Mouse (Mus musculus): Measurements from ENCODE around the gene Ltf. TPM values are rescaled to one million over a fixed set of nuclear protein-coding genes. Genes with fewer than 3 reads are reported as not detected.
A peak's percentile ranks its signal among the peaks of the same experiment; 100 is the strongest.

Gene Ltf
- total and polyA plus RNA-seq, 3 experiments = 0.11 TPM; not detected in 2

DNA sequence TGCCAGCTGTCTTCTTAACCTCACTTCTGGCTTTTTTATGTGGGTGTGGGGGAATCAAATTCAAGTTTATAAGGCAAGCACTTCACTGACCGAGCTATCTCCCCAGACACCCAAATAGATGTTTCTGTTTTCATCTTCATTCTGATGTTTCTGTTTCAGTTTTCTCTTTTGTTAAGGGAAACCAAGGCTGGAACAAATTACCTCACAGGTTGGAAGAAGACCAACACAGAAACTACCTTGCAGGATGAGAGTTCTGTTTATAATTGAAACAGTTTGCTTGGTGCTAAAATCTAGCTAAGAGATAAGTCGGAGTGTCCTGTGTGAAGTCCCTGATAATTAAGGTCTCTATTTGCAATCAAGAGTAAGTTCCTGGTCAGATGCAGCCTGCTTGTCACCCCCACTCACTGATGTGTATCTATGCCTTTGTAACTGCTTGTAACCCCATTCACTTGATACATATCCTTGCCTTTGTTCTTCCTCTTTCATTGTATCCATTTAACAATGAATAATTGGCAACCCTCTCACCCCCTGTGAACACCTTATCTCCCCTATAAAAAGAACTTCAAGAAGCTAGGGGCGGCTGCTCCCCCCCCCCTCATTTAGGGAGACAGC is 68.0 kb downstream of the Ltf start (continued):
- peak; percentile 72 to 77 for TF ChIP-seq EP300 (IDR thresholded peaks at IDR 0.05; ENCODE audit: low read depth in 1 of 2, low read length in 2 of 2)
- no peak for TF ChIP-seq BHLHE40 (IDR thresholded peaks at IDR 0.05; ENCODE audit: borderline replicate concordance, low read depth, low read length)

DNA sequence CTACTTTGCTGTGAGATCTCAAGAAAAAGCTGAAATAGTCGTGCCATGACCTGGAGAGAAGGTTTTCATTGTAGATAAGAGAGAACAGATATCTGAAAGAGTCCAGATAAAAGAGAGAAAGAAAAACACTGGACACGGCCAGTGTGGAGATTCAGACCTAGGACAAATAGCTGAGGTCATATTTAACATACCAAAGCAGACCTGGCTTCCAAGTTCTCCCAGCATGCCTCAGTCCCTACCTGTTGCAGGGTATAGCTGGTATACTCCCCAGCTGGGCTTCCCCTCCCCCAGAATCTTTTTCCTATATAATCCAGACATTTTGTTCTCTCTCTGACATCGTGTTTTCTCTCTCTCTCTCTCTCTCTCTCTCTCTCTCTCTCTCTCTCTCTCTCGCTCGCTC is 68.9 kb downstream of the Ltf start:
- peaks cover 7 to 39% of the 10 kb centered on the region in 2 experiments for H3K4me1 ChIP-seq (ENCODE audit: control insufficient read depth in 1 of 2, insufficient read depth in 2 of 2, low read length in 2 of 2)
- H3K36me3 ChIP-seq (ENCODE audit: control insufficient read depth in 1 of 2, insufficient read depth in 2 of 2, low read length in 2 of 2) = peaks cover 0 to 19% of the 10 kb centered on the region in 2 experiments; a peak in 2 of 4 replicates
- H3K27me3 ChIP-seq (ENCODE audit: control insufficient read depth in 1 of 2, insufficient read depth in 2 of 2, low read length in 2 of 2) = no peaks in the 10 kb centered on the region
- H3K4me3 ChIP-seq (ENCODE audit: control insufficient read depth in 1 of 2, insufficient read depth in 1 of 2, low read depth in 2 of 2, low read length in 2 of 2) = no peak overlapping the region
- H3K79me2 ChIP-seq (ENCODE audit: control insufficient read depth, insufficient read depth, low read length, poor library complexity) = no peaks in the 10 kb centered on the region
- H3K9ac ChIP-seq (ENCODE audit: control insufficient read depth, low read depth, low read length, poor library complexity, severe bottlenecking) = no peak overlapping the region
- DNase-seq (ENCODE audit: low read depth, low spot score) = no peak
- H3K27ac ChIP-seq (ENCODE audit: control insufficient read depth, low read depth, low read length) = no peak overlapping the region
- TF ChIP-seq EP300 (IDR thresholded peaks at IDR 0.05; ENCODE audit: low read depth in 1 of 2, low read length in 2 of 2) (0 out of 4 replicates have a peak, but pooled peaks of 1 of the 2 experiments have one; percentile 8), GATA1 (IDR thresholded peaks at IDR 0.05; ENCODE audit: low read depth, low read length) (peak; percentile 43; the same call in 1 of the 2 replicates), CHD2 (IDR thresholded peaks at IDR 0.05; ENCODE audit: low read length) (no peak), MXI1 (IDR thresholded peaks at IDR 0.05; ENCODE audit: low read depth, low read length) (no peak)
- H3K9me3 ChIP-seq (replicated peaks; ENCODE audit: insufficient read depth, low read length) = no peaks in the 10 kb centered on the region

DNA sequence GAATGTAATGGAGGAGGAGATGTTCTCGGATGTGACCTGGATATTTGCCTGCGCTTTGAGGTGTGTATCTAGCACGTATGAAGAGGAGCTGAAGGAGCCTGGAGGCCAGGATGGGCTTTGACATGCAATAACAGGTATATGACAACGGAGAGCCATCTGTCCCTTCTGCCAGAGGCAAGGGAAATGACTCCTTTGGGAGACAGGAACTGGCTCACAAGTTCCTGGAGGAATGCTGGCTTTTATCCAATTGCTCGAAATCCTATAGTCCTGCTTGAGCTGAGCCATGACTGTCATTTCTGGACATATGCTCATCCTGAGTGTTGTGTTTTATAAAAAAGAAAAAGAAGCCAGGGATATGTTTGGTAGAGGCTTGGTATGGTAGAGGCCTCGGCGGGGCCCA is 69.8 kb downstream of the Ltf start:
- DNase-seq (ENCODE audit: low read depth, low spot score) = no peak
- Histone ChIP-seq H3K4me3 (ENCODE audit: control insufficient read depth in 1 of 2, insufficient read depth in 1 of 2, low read depth in 2 of 2, low read length in 2 of 2) (no peak overlapping the region), H3K27ac (ENCODE audit: control insufficient read depth, low read depth, low read length) (no peak overlapping the region), H3K36me3 (ENCODE audit: control insufficient read depth in 1 of 2, insufficient read depth in 2 of 2, low read length in 2 of 2) (peaks cover 0 to 19% of the 10 kb centered on the region in 2 experiments; a peak in 2 of 4 replicates), H3K79me2 (ENCODE audit: control insufficient read depth, insufficient read depth, low read length, poor library complexity) (no peaks in the 10 kb centered on the region), H3K9ac (ENCODE audit: control insufficient read depth, low read depth, low read length, poor library complexity, severe bottlenecking) (no peak overlapping the region), H3K27me3 (ENCODE audit: control insufficient read depth in 1 of 2, insufficient read depth in 2 of 2, low read length in 2 of 2) (no peaks in the 10 kb centered on the region), H3K4me1 (ENCODE audit: control insufficient read depth in 1 of 2, insufficient read depth in 2 of 2, low read length in 2 of 2) (peaks cover 7 to 39% of the 10 kb centered on the region in 2 experiments), H3K9me3 (replicated peaks; ENCODE audit: insufficient read depth, low read length) (no peaks in the 10 kb centered on the region)
- TF ChIP-seq ZMIZ1 (IDR thresholded peaks at IDR 0.05; ENCODE audit: low read depth, low read length) (no peak), NRF1 (IDR thresholded peaks at IDR 0.05; ENCODE audit: insufficient read depth, low read depth, low read length, poor library complexity, severe bottlenecking) (no peak), RCOR1 (IDR thresholded peaks at IDR 0.05; ENCODE audit: low read depth, low read length) (no peak)

Other genes with a start within 250 kb of the Ltf start
- not detected in 2 replicates for gene Prss42, start 221.1 kb upstream of the Ltf start, total RNA-seq (2012; rRNA removed)
- gene Prss42, start 221.1 kb upstream of the Ltf start, polyA plus RNA-seq (2012; ENCODE audit: insufficient read depth in 1 of 2, insufficient read length in 2 of 2, low read depth in 1 of 2, low replicate concordance in 2 of 2, missing spikeins in 1 of 2) = not detected
- gene Prss44, start 205.3 kb upstream of the Ltf start, total RNA-seq (2012; rRNA removed) = not detected in 2 replicates
- gene Prss44, start 205.3 kb upstream of the Ltf start, polyA plus RNA-seq (2012; ENCODE audit: insufficient read depth in 1 of 2, insufficient read length in 2 of 2, low read depth in 1 of 2, low replicate concordance in 2 of 2, missing spikeins in 1 of 2) = not detected
- gene Prss43, start 192.6 kb upstream of the Ltf start, total RNA-seq (2012; rRNA removed) = not detected in 2 replicates
- not detected for gene Prss43, start 192.6 kb upstream of the Ltf start, polyA plus RNA-seq (2012; ENCODE audit: insufficient read depth in 1 of 2, insufficient read length in 2 of 2, low read depth in 1 of 2, low replicate concordance in 2 of 2, missing spikeins in 1 of 2)
- gene Prss45, start 184.7 kb upstream of the Ltf start, total RNA-seq (2012; rRNA removed) = not detected in 2 replicates
- gene Prss45, start 184.7 kb upstream of the Ltf start, polyA plus RNA-seq (2012; ENCODE audit: insufficient read depth in 1 of 2, insufficient read length in 2 of 2, low read depth in 1 of 2, low replicate concordance in 2 of 2, missing spikeins in 1 of 2) = not detected
- not detected in 2 replicates for gene Prss46, start 174.8 kb upstream of the Ltf start, total RNA-seq (2012; rRNA removed)
- not detected for gene Prss46, start 174.8 kb upstream of the Ltf start, polyA plus RNA-seq (2012; ENCODE audit: insufficient read depth in 1 of 2, insufficient read length in 2 of 2, low read depth in 1 of 2, low replicate concordance in 2 of 2, missing spikeins in 1 of 2)
- gene Prss50, start 161.3 kb upstream of the Ltf start, total RNA-seq (2012; rRNA removed) = not detected in 2 replicates
- not detected for gene Prss50, start 161.3 kb upstream of the Ltf start, polyA plus RNA-seq (2012; ENCODE audit: insufficient read depth in 1 of 2, insufficient read length in 2 of 2, low read depth in 1 of 2, low replicate concordance in 2 of 2, missing spikeins in 1 of 2)
- not detected in 2 replicates for gene Als2cl, start 139.4 kb upstream of the Ltf start, total RNA-seq (2012; rRNA removed)
- under 1 TPM in 1 of 2 experiments, not detected in 1; 0.21 TPM for gene Als2cl, start 139.4 kb upstream of the Ltf start, polyA plus RNA-seq (2012; ENCODE audit: insufficient read depth in 1 of 2, insufficient read length in 2 of 2, low read depth in 1 of 2, low replicate concordance in 2 of 2, missing spikeins in 1 of 2)
- gene Tmie, start 139.2 kb upstream of the Ltf start, total RNA-seq (2012; rRNA removed) = not detected in 2 replicates
- gene Tmie, start 139.2 kb upstream of the Ltf start, polyA plus RNA-seq (2012; ENCODE audit: insufficient read depth in 1 of 2, insufficient read length in 2 of 2, low read depth in 1 of 2, low replicate concordance in 2 of 2, missing spikeins in 1 of 2) = not detected
- gene Fam240a, start 102.4 kb upstream of the Ltf start, total RNA-seq (2012; rRNA removed) = not detected in 2 replicates
- not detected for gene Fam240a, start 102.4 kb upstream of the Ltf start, polyA plus RNA-seq (2012; ENCODE audit: insufficient read depth in 1 of 2, insufficient read length in 2 of 2, low read depth in 1 of 2, low replicate concordance in 2 of 2, missing spikeins in 1 of 2)
- not detected in 2 replicates for gene Tdgf1, start 73.1 kb upstream of the Ltf start, total RNA-seq (2012; rRNA removed)
- gene Tdgf1, start 73.1 kb upstream of the Ltf start, polyA plus RNA-seq (2012; ENCODE audit: insufficient read depth in 1 of 2, insufficient read length in 2 of 2, low read depth in 1 of 2, low replicate concordance in 2 of 2, missing spikeins in 1 of 2) = not detected
- gene Lrrc2, start 67.7 kb upstream of the Ltf start, total RNA-seq (2012; rRNA removed) = not detected in 2 replicates
- gene Lrrc2, start 67.7 kb upstream of the Ltf start, polyA plus RNA-seq (2012; ENCODE audit: insufficient read depth in 1 of 2, insufficient read length in 2 of 2, low read depth in 1 of 2, low replicate concordance in 2 of 2, missing spikeins in 1 of 2) = under 1 TPM in 1 of 2 experiments, not detected in 1; 0.07 TPM
- gene Rtp3, start 28.7 kb upstream of the Ltf start, total RNA-seq (2012; rRNA removed) = not detected in 2 replicates
- not detected for gene Rtp3, start 28.7 kb upstream of the Ltf start, polyA plus RNA-seq (2012; ENCODE audit: insufficient read depth in 1 of 2, insufficient read length in 2 of 2, low read depth in 1 of 2, low replicate concordance in 2 of 2, missing spikeins in 1 of 2)
- gene Ccrl2, start 38.2 kb downstream of the Ltf start, total RNA-seq (2012; rRNA removed) = 0.19 and 0.23 TPM in 2 replicates
- gene Ccrl2, start 38.2 kb downstream of the Ltf start, polyA plus RNA-seq (2012; ENCODE audit: insufficient read depth in 1 of 2, insufficient read length in 2 of 2, low read depth in 1 of 2, low replicate concordance in 2 of 2, missing spikeins in 1 of 2) = under 1 TPM in 1 of 2 experiments, not detected in 1; 0.75 TPM
- 26.0 and 28.4 TPM in 2 replicates for gene Lrrfip2, start 98.3 kb downstream of the Ltf start, total RNA-seq (2012; rRNA removed)
- 10 to 100 TPM in 1 of 2 experiments, not detected in 1; 42.7 TPM for gene Lrrfip2, start 98.3 kb downstream of the Ltf start, polyA plus RNA-seq (2012; ENCODE audit: insufficient read depth in 1 of 2, insufficient read length in 2 of 2, low read depth in 1 of 2, low replicate concordance in 2 of 2, missing spikeins in 1 of 2)

Measured in MEL (cell line).